Mouse (Mus musculus) brain, embryonic 14.5 days (tissue): ENCODE data around the gene Nyap1. TPM values are rescaled to one million over a fixed set of nuclear protein-coding genes. Genes with fewer than 3 reads are reported as not detected.

Source experiments
- DNase-seq: peaks from one replicate; pipeline ENCODE4 v3.0.0-alpha.2; 2011; ENCODE audit warnings: low read depth
- CTCF ChIP-seq: fragments of 200-500 bp; IDR thresholded peaks from 2 replicates; pipeline ENCODE4 v1.5.1; 2012; ENCODE audit warnings: inconsistent platforms, mild to moderate bottlenecking, moderate library complexity, borderline replicate concordance; ENCODE audit not compliant: insufficient read depth, insufficient read length; ENCODE audit errors: extremely low read depth
- POLR2A ChIP-seq: fragments of 200-500 bp; IDR thresholded peaks from 2 replicates; pipeline ENCODE4 v1.6.1; 2012; ENCODE audit warnings: mild to moderate bottlenecking, inconsistent platforms, borderline replicate concordance; ENCODE audit not compliant: poor library complexity, insufficient read depth, insufficient read length, severe bottlenecking; ENCODE audit errors: extremely low read depth
- polyA plus RNA-seq: library from polyadenylated mRNA; depleted of rRNA; stranded (reverse); fragments of >200 nt; gene quantifications from 2 replicates; pipeline ENCODE4 v1.2.3, GENCODE M21; 2012

The Nyap1 gene
- polyA plus RNA-seq, 1 experiment = 208 TPM

- no peak for TF ChIP-seq CTCF
- no peak for TF ChIP-seq POLR2A
Observed at GRCm38 (mm10) chr5:137782776-137783522, 41.5 kb upstream of the Nyap1 start.

GRCm38 (mm10) chr5:137781661-137782060 is 40.3 kb upstream of the Nyap1 start:
- TF ChIP-seq POLR2A (no peak), CTCF (no peak)

More at GRCm38 (mm10) chr5:137782776-137783522, 41.5 kb upstream of the Nyap1 start:
- DNase-seq = no peak

GRCm38 (mm10) chr5:137779053-137779933 is 37.9 kb upstream of the Nyap1 start:
- TF ChIP-seq CTCF (no peak), POLR2A (no peak)
- no peak for DNase-seq

More at GRCm38 (mm10) chr5:137781661-137782060, 40.3 kb upstream of the Nyap1 start:
- DNase-seq = no peak

- peak; percentile 99 for DNase-seq
- TF ChIP-seq POLR2A = no peak
- no peak for TF ChIP-seq CTCF
Observed at GRCm38 (mm10) chr5:137778635-137779034, 37.2 kb upstream of the Nyap1 start, which contains the start of gene Ppp1r35. Gene Ppp1r35 (plus strand): TSS chr5:137778849.

GRCm38 (mm10) chr5:137777267-137777845 is 35.9 kb upstream of the Nyap1 start:
- DNase-seq = no peak
- TF ChIP-seq POLR2A = no peak
- TF ChIP-seq CTCF = no peak

- DNase-seq = peak; percentile 63
- TF ChIP-seq POLR2A (no peak), CTCF (no peak)
Observed at GRCm38 (mm10) chr5:137776408-137776918, 35.1 kb upstream of the Nyap1 start.

- DNase-seq = no peak
- TF ChIP-seq CTCF = no peak
- TF ChIP-seq POLR2A = no peak
Observed at GRCm38 (mm10) chr5:137775587-137776290, 34.3 kb upstream of the Nyap1 start.

- DNase-seq = no peak
- TF ChIP-seq POLR2A (no peak), CTCF (no peak)
Observed at GRCm38 (mm10) chr5:137772755-137773154, 31.3 kb upstream of the Nyap1 start.

GRCm38 (mm10) chr5:137770709-137771108 is 29.3 kb upstream of the Nyap1 start:
- DNase-seq = peak; percentile 70
- TF ChIP-seq POLR2A (no peak), CTCF (peak; percentile 78; the same call in 1 of the 2 replicates)

- TF ChIP-seq CTCF (no peak), POLR2A (no peak)
- no peak for DNase-seq
Observed at GRCm38 (mm10) chr5:137768475-137768874, 27.1 kb upstream of the Nyap1 start.

GRCm38 (mm10) chr5:137766270-137766669 is 24.9 kb upstream of the Nyap1 start:
- TF ChIP-seq POLR2A (no peak), CTCF (peak; percentile 55; the same call in 1 of the 2 replicates)
- DNase-seq = no peak
